Mouse (Mus musculus) c-Kit-positive CD71-positive TER-119-negative erythroid progenitor cells, embryonic 14.5 days (primary cell): ENCODE measurements around the gene Ralb.
A peak's percentile ranks its signal among the peaks of the same experiment; 100 is the strongest.

Experiments used
- DNase-seq: peaks from one replicate; pipeline ENCODE4 v3.0.0-alpha.2; 2013; ENCODE audit warnings: low read depth

Gene Ralb

DNA sequence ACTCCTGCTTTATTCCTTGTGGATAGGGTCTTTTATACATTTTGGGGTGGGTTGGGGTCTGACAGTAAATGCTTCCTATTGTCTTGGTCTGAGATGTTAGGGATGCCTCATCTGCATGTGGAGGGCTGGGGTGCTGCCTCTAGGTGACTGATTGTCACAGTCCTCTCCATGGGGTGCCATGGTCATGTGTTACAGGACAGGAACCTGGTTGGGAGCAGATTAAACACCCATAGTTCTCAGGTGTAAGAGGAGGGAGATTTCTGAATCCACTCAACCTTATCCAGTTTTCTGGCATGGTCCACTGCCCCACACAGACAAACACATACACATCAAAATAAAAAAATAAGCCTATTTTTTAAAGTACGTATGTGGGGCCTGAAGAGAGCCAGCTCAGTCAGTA lies 12.1 kb downstream of the Ralb start:
- DNase-seq = no peak

DNA sequence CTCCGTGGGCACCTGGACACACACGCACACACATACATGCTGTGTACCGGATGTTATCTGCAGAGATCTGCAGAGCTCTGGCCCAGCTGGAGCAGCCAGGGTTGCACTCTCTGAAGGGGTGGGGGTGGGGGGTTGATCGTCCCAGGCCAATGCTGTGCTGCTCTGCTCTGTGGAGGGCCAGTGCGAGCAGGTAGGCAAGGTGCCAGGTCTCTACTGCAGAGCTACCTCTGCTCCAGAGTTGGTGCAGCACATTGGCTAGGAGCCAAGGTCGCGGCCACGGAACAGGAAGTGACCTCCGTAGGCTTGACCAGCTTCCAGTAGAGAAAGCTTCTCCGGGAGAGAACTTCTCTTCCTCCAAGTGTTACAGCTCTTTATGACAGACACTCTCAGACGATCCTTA lies 12.5 kb downstream of the Ralb start:
- no peak for DNase-seq

DNA sequence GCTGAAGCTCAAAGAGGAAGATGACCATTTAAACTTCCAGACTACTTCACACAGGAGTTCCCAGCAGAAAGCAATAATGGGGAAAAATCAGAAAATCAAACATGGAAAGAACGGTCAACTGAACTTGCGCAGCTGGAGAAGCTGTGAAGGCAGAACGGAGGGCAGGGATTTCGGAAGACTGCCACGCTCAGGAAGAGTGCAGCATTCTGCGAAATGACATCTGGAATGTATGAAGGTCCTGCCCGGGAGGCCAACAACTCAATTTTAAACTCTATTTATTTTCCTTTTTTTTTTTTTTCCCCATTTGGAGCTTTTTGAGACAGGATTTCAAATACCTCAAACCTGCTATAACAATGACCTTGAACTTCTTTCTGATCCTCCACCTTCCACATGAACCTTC lies 13.8 kb downstream of the Ralb start:
- DNase-seq = no peak

DNA sequence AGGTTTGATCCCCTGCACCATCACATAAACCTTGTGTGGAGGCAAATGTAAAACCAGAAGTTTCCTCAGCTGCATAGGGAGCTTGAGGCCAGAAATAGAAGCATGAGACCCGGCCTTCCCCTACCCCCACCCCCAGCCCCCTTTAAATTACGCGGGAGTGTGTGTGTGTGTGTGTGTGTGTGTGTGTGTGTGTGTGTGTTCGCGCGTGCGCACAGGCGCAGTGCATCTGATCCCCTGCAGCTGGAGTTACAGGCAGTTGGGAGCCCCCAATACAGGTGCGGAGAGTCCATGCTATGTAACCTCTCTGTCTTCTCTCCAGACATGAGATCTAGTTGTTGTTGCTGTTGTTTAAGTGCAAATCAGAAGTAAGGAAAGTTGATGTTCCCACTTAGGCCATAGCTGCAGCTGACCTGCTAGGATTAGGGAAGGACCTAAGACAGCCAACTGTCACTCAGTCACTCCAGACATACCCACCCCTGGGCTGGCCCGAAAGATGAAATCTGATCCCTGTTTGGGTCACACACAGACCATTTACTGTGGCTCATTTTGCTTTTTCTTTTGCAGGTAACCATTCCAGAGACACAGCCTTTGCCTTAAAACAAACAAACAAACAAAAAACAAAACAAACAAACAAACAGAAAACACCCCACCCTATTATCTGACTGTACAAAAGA lies 16.5 kb downstream of the Ralb start:
- no peak for DNase-seq

DNA sequence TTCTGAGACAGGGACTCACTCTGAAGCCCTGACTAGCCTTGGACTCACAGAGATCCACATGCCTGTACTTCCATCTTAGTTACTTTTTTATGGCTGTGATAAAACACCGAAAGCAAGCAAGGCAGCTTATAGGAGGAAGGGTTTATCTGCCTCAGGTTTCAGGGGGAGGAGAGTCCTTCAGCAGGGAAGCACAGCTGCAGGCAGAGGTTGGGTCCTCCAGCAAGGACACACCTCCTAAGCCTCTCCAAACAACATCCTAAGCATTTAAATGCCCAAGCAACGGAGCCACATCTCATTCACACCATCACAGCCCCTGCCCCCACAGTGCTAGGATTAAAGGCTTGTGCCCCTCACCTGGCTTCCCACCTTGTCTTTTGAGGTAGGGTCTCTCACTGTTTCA lies 18.8 kb downstream of the Ralb start:
- no peak for DNase-seq

DNA sequence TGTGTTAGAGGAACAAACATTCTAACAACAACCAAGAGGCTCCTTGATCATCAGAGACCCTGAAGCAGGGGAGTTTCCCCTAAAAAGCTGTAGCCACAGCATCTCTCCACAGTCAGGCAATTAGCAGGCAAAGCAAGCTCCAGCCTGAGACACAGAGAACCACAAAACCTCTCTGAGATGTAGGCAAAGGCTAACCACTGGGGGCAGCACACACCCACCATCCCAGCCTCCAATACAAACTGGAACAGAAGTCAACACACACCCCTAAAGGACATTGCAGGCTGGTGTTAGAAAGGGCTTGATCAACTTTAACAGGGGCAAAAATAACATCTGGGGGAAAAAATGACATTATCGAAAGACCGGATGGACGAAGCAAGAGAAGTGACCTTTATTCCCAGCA lies 20.1 kb downstream of the Ralb start:
- DNase-seq = no peak

DNA sequence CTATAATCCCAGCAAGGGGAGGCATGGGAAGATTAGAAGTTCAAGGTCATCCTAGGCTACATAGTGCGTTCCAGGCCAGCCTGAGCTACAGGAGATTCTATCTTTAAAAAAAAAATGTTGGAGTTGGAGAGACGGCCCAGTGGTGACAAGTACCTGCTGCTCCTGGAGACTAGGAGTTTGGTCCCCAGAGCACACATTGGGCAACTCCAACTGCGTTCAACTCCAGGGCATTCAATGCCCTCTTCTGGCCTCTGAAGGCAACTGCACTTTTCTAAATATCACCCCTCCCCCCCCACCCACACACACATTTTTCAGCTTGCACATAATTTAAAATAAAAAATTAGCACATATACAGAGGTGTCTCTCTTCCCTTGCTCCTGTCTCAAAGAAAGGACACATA lies 21.7 kb downstream of the Ralb start:
- no peak for DNase-seq

DNA sequence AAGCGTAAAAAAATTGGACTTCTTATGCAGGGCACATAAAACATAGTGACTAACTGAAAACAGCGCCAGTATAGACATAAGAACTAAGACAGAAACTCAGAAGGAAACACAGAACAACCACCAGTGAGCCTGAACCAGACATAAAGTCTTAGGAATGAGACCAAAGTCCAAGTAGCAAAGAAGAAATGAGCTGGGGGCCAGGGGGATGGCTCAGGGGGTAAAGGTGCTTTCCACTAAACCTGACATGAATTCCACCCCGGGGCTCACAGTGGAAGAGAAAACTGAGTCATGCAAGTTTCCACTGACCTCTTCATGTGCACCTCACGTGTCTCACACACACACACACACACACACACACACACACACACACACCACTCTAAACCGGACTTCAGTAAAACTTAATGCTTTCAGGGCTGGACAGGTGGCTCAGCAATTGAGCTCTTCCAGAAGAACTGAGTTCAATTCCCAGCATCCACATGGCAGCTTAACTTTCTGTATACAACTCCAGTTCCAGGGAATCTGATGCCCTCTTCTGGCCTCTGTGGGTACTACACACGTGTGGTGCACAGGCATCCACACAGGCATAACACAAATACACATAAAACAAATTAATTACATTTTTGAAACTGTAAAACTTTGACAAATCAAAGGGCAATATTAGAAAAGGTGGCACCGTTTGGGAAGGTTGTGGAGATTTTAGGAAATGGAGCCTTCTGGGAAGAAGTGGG lies 23.2 kb downstream of the Ralb start:
- no peak for DNase-seq

DNA sequence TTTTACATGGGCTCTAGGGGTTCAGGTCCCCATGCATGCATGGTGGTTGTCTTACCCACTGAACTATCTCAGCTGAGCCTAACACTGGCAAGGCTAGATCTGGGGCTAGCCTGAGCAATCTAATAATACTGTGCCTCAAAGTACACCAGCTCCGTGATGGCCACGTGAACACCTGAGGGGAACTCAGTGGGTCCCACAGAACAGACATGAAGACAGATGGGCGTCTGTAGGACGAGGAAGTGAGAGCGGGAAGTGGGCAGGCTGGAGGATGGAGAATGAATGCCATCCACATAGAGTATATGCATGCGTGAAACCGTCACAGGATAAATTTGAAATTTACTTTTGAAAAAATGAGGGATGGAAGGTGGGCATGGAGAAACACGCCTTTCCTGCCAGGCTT lies 23.9 kb downstream of the Ralb start:
- DNase-seq = no peak

DNA sequence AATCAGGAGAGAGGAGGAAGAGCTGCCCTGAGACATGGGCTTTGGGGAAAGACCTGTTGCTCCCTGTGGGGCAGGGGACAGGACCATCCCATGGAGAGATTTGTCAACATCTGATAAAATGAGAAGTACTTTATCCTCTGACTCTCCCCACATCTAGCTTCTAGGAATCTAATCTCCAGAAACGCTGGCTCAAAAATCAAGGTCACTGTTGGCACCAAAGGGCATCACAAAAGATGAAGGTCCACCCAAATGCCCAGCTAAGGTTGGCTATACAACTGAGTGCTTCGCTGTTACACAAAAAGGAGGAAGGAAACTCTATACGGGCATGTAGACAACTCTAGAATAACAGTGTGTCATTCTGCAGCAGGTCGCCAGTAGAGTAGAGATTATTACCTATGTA lies 25.0 kb downstream of the Ralb start:
- DNase-seq = no peak

DNA sequence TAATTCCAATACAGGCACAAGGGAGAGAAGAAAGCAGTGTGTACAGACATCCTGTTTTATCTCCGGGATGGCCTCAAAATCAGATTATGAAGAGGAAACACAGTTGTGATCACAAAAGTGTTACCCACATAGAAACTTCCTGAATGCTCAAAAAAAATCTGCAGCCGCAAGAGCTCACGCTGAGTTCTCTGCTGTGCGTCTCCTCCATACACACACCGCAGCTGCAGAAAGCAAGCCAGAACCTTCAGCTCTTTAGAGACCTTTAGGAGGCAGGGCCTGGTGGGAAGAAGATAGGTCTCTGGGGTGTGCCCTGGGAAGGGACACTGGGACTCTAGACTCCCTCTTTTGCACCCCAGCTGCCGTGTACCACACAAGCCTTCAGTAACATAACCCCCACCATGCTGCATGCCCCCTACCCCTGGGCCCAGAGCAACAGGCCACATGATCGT lies 27.7 kb downstream of the Ralb start:
- DNase-seq = no peak

DNA sequence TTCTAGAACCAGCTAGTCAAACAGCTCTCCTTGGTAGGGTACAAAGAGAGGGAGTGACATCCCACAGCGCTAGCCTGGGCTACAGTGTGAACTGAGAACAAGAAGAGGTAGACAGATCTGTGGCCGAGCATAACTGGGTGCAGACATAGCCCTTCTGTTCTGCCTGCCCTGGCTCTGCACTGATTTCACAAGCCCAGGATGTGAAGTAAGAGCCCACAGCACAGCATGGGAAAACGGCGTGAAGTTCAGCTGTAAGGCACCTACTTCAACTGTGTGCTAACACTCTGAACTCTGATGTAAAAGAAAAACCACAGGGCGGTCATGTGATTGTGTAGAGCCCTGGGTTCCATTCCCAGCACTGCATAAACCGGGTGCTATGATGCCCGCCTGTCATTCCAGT lies 29.9 kb downstream of the Ralb start:
- DNase-seq = no peak

DNA sequence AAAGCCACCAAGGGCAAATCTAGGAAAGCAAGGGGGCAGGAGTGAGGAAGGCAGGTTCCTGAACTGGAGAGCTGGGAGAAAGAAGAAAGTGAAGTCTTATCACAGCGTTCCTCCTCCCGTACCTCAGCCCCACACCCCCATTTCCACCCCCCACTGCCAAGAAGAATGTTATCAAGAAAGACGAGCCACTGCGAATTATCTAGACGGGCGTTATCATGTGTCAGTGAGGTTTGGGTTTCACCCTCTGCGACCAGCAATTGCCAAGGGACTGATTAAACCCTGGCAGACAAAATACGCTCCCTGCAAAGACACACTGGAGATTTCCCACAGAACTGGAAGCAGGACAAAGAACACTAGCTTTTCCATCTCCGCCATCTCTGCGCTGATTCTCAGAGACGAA lies 31.9 kb downstream of the Ralb start:
- DNase-seq = peak; percentile 31

DNA sequence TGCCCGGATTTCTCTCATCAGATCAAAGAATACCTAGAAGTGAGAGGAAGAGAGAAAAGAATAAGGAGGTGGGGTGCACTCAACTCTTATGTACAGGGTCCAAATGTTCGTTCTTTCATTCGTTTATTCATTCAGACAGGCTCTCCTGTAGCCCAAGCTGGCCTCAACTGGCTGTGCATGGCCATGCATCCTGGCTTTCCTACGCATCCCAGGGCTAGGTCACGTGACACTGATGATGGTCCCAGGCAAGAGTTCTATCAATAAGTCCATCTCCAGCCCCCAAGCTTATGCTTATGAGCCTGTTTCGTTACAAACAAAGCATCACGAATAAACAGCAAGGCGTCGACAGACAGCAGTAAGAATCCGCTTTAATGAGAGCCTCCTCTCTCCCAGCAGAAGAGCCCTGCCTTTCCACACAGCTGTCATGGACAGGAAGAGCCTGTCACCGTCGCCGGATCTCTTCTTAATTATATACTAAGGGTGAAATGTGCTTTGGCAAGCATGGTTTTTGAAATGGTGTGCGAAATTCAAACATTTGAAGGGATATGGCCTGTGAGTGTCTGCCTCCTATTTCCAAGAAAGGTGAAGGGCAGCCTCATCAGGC lies 32.7 kb downstream of the Ralb start:
- DNase-seq = no peak

DNA sequence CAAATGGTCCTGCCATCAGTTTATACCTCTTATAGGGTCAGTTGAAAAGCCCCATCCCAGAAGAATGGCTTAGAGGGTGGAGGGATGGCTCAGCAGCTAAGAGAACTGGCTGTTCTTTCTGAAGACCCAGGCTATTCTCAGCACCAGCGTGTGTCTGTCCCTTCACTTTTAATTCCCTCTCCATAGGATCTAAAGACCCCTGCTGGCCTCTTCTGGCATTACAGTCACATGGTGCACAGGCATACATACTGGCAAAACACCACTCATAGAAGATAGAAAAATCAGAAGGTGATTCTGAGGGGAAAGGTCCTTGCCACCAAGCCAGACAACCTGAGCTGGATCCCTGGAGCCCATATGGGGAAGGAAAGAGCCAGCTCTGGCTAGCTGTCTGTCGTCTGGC lies 41.2 kb downstream of the Ralb start:
- DNase-seq = peak; percentile 54

DNA sequence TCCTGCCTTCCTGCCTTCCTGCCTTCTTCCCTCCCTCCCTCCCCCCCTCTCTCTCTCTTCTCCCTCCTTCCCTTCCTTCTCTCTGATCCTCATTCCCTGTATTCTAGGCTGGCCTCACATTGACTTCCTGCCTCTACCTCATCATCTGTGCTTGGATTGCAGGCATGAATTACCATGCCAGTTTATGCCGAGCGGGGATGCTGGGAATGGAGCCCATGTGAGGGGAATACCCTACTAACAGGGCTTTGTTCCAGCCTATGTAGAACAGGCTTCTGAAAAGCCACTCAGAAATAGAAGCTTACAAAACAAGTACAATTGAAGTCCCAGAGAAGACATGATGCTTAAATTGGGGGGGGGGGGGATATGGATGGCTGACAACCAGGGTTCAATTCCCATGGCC lies 44.5 kb downstream of the Ralb start:
- no peak for DNase-seq

DNA sequence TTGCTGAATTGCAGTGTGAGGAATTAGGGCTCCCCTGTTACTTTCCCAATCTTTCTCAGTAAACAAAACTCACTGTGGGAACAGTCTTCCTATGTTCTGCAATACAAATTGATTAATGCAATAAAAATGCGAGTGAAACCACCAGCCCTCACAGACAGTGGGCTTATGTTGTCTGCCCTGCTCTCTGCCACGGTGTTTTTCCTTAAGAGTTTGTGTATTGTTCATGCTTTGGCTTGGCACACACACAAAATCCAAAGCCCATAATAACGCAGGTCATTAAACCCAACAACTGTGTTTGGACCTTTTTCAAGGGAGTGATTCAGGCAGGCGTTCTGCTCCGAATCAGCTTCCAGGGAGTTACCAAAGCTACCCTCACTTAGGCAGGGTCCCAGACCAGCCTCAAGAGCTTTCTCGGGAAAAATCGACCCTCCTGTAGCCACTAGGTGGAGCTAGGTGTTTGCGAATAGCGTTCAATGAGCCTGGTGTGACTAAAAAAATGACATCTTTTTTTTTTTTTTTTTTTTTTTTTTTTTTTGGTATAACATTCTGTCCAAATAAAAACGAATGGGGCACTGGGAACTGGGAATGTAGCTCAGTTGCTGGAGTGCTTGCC lies 46.5 kb downstream of the Ralb start:
- DNase-seq = peak; percentile 39

DNA sequence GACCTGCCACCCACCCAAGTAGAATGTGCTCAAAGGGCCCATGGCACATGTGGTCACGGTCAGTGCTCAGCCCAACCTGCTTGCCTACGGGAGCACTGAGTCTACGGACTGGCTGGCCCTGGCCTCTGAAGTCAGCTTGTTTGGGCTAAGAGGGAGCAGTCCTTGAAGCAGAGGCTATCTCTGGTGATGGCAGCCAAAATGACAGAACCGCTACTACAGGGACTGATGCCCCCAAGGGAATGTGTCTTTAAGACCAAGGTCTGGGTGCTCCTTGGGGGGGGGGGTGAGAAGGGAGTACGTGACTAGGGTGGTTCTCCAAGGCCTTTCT lies 47.1 kb downstream of the Ralb start:
- no peak for DNase-seq

DNA sequence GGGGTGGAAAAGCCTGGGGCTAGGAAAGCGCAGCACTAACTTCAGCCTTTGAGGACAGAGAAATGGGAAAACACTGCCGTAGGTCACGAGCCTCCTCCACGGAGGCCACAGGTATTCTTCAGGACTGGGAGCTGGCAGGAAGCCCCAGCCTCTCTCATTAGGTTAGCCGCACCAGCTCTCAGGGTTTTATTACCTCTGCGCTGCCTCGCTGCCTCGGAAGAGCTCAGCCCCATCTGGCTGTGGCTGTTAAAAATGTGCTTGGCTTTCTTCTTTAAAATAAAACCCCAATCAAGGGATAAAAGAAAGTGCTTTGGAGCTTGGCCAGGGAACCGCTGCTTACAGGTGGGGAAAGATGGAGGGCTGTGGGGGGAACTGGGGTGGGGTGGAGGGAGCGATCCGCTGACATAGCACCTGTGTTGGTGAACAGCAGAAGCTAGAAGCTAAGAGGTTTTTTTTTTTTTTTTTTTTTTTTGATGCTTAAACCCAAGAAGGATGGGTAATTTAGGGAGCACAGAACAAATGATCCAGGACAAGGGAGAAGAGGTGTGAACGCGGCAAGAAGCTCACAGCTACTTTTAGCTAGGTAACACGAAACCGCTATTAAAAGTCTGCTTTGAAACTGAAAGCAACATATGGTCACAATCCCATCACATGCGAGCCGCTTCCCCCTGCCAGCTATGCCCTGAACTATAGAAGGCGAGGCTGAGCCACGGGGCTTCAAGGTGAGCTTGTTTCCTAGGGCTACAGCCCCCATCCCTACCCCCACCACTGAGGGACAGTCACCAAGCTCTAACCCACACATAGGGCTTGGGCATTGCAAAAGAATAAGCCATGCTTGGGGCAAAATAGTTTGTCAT lies 47.7 kb downstream of the Ralb start:
- no peak for DNase-seq

DNA sequence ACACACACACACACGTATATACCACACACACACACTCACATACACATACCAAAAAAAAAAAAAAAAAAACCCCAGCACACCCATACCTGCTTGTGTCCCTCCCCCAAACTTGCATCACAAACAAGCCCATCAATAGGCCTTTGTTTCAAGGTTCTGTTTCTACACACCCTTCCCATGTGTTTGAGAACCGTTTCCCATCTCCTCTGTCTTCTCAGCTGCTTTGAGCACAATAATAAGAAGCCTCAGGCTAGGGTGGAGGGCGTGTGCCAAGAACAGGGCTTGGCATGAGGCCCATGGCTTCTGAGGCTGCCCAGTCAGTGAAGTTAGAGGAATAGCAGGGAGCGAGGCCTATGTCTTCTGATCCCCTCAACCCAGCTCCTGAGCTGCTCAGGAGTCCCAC lies 50.9 kb downstream of the Ralb start:
- no peak for DNase-seq

DNA sequence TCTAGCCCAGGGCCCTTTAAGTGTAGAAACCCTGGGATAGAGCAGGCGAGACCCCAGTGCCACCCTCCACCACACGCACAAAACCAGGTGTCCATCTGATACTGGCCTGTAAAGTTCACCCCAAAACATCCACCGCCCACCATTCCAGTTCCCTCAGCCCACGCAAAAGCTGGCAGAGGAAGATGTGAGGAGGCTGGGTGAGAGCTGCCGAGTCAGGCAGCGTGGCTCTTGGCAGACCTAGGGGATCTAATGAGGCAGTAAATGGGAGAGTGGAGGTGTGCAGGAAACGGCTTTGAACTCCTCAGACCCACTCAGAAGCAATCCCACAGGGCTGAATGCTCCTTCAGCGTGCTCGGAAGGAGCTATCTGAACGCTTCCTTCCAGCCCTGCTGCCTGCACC lies 53.2 kb downstream of the Ralb start:
- no peak for DNase-seq

DNA sequence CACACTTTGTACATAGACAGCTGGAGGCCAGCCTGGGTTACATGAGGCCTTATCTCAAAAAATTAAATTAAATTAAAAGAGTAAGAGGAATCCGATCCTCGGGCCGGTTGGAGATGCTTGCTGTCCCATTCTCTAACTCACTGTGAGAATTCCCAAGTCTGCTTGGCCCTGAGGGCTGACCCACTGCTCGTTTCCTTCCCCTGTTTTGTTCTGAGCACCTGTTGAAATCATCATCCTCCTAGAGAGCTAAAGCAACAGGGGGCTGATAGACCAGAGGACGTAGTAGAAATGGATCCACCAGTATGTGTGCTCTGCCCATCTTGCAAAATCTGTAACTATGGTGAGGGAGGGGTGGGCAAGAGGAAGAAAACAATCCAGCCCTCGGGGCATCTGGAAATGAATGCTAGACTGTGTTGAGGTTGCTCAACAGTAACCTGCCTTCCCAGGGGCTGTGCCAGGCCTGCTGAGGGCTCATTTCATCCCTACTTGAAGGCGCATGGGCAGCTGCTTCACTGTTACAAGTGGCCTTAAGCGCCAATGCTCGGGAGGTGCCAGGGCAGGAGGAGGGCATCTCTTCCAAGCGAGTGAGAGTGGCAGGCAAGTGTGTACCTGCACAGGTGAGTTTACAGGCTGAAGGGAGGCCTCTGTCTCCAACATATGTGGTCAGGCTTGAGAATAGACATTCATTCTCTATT lies 53.8 kb downstream of the Ralb start:
- DNase-seq = no peak
